Mouse (Mus musculus): Measurements from ENCODE around the gene Aoc2. TPM values are rescaled to one million over a fixed set of nuclear protein-coding genes. Genes with fewer than 3 reads are reported as not detected.

The Aoc2 gene
- polyA plus RNA-seq, 1 experiment from 2014 or later: 0.39 TPM

DNA sequence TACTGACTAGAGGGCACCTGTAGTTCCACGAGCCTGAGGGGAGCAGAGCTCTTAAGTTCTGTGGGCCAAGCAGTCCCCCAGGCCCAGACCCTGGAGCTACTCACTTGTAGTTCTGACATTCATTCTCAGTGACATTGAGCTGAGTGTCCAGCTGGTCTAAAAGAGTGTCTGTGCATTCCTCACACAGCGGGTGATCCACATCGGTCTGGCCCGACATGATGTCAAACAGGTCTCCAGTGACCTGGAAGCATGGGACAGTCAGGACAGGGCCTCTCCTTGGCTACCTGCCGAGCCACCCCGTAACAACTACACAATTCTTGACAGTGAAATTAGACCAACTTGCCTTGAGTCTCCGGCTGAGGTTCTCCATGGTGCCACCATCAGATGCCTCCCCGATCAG is 29.7 kb upstream of the Aoc2 start:
- H3K36me3 ChIP-seq (ENCODE audit: control insufficient read depth, insufficient read depth, low read length): peaks cover 27% of the 10 kb centered on the region

DNA sequence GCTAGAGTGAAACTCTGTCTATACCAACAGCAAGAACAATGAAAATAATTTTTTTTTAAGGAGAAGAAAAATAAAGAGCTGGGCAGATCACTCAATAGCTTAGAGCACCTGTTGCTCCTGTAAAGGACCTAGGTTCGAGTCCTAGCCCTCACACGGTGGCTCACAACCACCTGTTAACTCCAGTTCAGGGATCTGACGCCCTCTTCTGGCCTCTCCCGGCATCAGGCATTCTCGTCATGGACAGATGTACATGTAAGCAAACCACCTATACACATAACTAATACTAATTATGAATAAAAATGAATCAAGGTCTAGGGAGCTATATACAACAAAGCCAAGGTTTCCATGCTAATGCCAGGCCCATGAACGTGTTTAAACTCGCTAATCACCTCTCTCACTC is 24.0 kb upstream of the Aoc2 start:
- H3K9me3 ChIP-seq (ENCODE audit: control insufficient read depth, low read length): no peaks in the 10 kb centered on the region
- H3K9ac ChIP-seq (ENCODE audit: low read length): peak overlapping the region; percentile 89; the same call in 1 of the 2 replicates
- DNase-seq (ENCODE audit: low spot score) (no peak), ATAC-seq (ENCODE audit: low FRiP score, low TSS enrichment) (no peak)
- H3K27ac ChIP-seq (replicated peaks): no peak overlapping the region
- H3K4me2 ChIP-seq (replicated peaks; ENCODE audit: low read depth): peak overlapping the region; percentile 97
- peak overlapping the region; percentile 89 for H3K4me3 ChIP-seq (ENCODE audit: low read depth, low read length)
- peaks cover 7% of the 10 kb centered on the region; the same call in 1 of the 2 replicates for H3K4me1 ChIP-seq (replicated peaks; ENCODE audit: control insufficient read depth, insufficient read depth)
- H3K36me3 ChIP-seq (ENCODE audit: control insufficient read depth, insufficient read depth, low read length): peaks cover 4% of the 10 kb centered on the region; the same call in 1 of the 2 replicates
- no peaks in the 10 kb centered on the region for H3K27me3 ChIP-seq (ENCODE audit: control insufficient read depth, insufficient read depth, low read length)
- TF ChIP-seq CTCF (IDR thresholded peaks at IDR 0.05; ENCODE audit: low read depth) (peak; percentile 56), EP300 (optimal IDR thresholded peaks at IDR 0.05) (no peak)
- 59% methylated on average over 7 of the region's 7 CpGs for WGBS

More for the DNA sequence above, 29.7 kb upstream of the Aoc2 start:
- Histone ChIP-seq H3K4me3 (ENCODE audit: low read depth, low read length) (no peak overlapping the region), H3K9me3 (ENCODE audit: control insufficient read depth, low read length) (no peaks in the 10 kb centered on the region), H3K9ac (ENCODE audit: low read length) (no peak overlapping the region), H3K4me1 (replicated peaks; ENCODE audit: control insufficient read depth, insufficient read depth) (no peaks in the 10 kb centered on the region), H3K27ac (replicated peaks) (no peak overlapping the region), H3K27me3 (ENCODE audit: control insufficient read depth, insufficient read depth, low read length) (no peaks in the 10 kb centered on the region), H3K4me2 (replicated peaks; ENCODE audit: low read depth) (no peak overlapping the region)
- ATAC-seq (ENCODE audit: low FRiP score, low TSS enrichment): no peak
- TF ChIP-seq EP300 (optimal IDR thresholded peaks at IDR 0.05) (no peak), CTCF (IDR thresholded peaks at IDR 0.05; ENCODE audit: low read depth) (no peak)
- WGBS: 95% methylated on average over 8 of the region's 8 CpGs
- no peak for DNase-seq (ENCODE audit: low spot score)

DNA sequence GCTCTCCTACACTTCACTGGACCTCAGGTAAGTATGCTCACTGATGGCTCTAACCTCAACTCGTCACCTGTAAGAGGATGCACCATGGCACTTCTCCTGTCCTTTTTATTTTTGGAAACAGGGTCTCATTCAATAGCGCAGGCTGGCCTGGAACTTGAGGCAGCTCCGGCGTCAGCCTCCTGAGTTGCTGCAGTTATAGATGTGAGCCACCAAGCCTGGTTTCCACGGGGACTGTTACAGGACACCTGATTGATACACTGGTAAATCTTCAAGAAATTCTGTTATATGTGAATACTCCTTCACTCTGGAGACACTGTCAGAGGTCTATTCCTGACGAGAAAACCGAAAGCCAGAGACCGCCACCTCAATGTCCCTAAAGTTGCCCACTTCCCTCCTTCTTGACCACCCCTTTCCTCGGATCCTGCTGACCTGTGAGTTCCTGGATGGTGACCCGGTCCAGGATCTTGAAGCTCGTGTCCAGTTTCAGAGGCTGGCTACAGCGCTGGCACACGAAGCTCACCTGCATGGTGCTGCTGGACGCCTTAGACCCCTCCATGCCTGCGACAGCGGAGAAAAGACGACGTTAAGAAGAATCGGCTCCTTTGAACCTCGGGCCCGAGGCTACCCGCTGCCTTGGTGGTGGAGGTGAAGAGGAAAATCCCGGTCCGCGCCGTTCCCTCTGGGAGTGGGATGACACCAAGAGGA is 23.4 kb upstream of the Aoc2 start:
- DNase-seq (ENCODE audit: low spot score) (no peak), ATAC-seq (ENCODE audit: low FRiP score, low TSS enrichment) (peak; percentile 11; the same call in 1 of the 2 replicates)
- H3K4me1 ChIP-seq (replicated peaks; ENCODE audit: control insufficient read depth, insufficient read depth): peaks cover 7% of the 10 kb centered on the region; the same call in 1 of the 2 replicates
- H3K4me3 ChIP-seq (ENCODE audit: low read depth, low read length): peak overlapping the region; percentile 89
- H3K9me3 ChIP-seq (ENCODE audit: control insufficient read depth, low read length): no peaks in the 10 kb centered on the region
- TF ChIP-seq EP300 (optimal IDR thresholded peaks at IDR 0.05): no peak
- no peak for TF ChIP-seq CTCF (IDR thresholded peaks at IDR 0.05; ENCODE audit: low read depth)
- WGBS: 11% methylated on average over 26 of the region's 26 CpGs
- peak overlapping the region; percentile 89 for H3K9ac ChIP-seq (ENCODE audit: low read length)
- no peaks in the 10 kb centered on the region for H3K27me3 ChIP-seq (ENCODE audit: control insufficient read depth, insufficient read depth, low read length)
- peak overlapping the region; percentile 97 for H3K4me2 ChIP-seq (replicated peaks; ENCODE audit: low read depth)
- peak overlapping the region; percentile 74 for H3K27ac ChIP-seq (replicated peaks)
- H3K36me3 ChIP-seq (ENCODE audit: control insufficient read depth, insufficient read depth, low read length): peaks cover 4% of the 10 kb centered on the region; the same call in 1 of the 2 replicates

DNA sequence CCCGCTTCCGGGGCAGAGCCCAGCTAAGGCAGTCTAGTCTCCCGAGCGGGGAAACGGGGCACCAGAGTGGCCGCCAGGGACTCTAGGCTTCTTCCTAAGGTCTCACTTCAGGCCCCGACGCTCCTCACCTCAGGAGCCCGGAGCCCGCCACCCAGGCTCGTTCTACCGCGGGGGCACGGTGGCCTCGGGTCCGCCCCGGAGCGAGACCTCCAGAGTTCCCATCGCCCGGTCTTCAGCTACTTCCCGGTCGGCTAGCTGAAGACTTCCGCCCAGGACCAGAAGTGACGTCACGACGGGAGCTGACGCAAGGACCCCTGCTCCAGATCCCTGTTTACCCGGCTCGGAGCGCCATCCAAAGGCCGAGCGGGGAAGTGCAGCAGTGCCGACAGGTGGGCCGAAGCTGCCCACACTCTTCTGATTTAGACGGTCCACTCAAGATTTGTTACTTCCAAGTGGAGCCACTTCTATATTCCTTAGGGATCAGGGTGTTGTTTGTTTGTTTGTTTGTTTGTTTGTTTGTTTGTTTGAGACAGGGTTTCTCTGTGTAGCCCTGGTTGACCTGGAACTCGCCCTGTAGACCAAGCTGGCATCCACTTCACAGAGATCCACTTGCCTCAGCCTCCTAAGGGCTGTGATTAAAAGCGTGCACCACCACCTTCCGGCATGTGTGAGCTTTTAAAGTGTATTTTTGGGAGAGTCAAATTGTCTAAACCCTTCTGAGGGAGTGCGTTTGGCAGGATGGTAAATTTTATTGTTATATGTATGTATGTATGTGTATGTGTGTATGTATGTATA is 22.7 kb upstream of the Aoc2 start, which contains the start of gene Becn1:
Becn1 (minus strand) TSS at position 283 of the 795 bp plus-strand sequence.
- Histone ChIP-seq H3K9ac (ENCODE audit: low read length) (peak within 1 kb of the TSS; percentile 89), H3K27me3 (ENCODE audit: control insufficient read depth, insufficient read depth, low read length) (no peaks in the 10 kb centered on the region), H3K4me1 (replicated peaks; ENCODE audit: control insufficient read depth, insufficient read depth) (peaks cover 7% of the 10 kb centered on the region; the same call in 1 of the 2 replicates), H3K36me3 (ENCODE audit: control insufficient read depth, insufficient read depth, low read length) (peaks cover 4% of the 10 kb centered on the region; the same call in 1 of the 2 replicates), H3K4me2 (replicated peaks; ENCODE audit: low read depth) (peak within 1 kb of the TSS; percentile 97), H3K27ac (replicated peaks) (peak within 1 kb of the TSS; percentile 74), H3K9me3 (ENCODE audit: control insufficient read depth, low read length) (no peaks in the 10 kb centered on the region), H3K4me3 (ENCODE audit: low read depth, low read length) (peak within 1 kb of the TSS; percentile 89)
- TF ChIP-seq EP300 (optimal IDR thresholded peaks at IDR 0.05) (no peak), CTCF (IDR thresholded peaks at IDR 0.05; ENCODE audit: low read depth) (peak; percentile 99)
- DNase-seq (ENCODE audit: low spot score) (peak; percentile 97), ATAC-seq (ENCODE audit: low FRiP score, low TSS enrichment) (peak; percentile 93)
- 6% methylated on average over 39 of the region's 39 CpGs for WGBS

DNA sequence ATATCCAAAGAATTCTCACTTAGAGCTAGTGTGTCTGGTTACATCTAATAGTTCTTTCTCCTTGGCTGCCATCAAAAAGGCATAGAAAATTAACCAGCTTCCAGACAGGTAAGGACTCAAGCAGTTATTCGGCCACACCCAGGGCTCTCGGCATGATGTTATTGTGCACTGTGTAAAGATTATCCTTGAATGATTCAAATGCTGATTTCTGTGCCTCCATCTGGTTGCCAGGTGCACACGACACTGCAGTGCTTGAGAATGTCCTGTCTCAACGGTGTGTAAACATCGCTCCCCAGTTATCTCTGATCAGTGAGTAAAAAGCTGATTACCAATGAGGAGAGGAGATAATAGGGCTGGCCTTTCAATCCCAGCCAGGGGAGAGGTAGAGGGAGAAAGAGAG is 17.1 kb upstream of the Aoc2 start:
- DNase-seq (ENCODE audit: low spot score) (no peak), ATAC-seq (ENCODE audit: low FRiP score, low TSS enrichment) (peak; percentile 47; the same call in 1 of the 2 replicates)
- Histone ChIP-seq H3K4me3 (ENCODE audit: low read depth, low read length) (no peak overlapping the region), H3K27me3 (ENCODE audit: control insufficient read depth, insufficient read depth, low read length) (no peaks in the 10 kb centered on the region), H3K9me3 (ENCODE audit: control insufficient read depth, low read length) (no peaks in the 10 kb centered on the region), H3K4me1 (replicated peaks; ENCODE audit: control insufficient read depth, insufficient read depth) (no peaks in the 10 kb centered on the region), H3K4me2 (replicated peaks; ENCODE audit: low read depth) (no peak overlapping the region), H3K9ac (ENCODE audit: low read length) (no peak overlapping the region), H3K27ac (replicated peaks) (no peak overlapping the region), H3K36me3 (ENCODE audit: control insufficient read depth, insufficient read depth, low read length) (no peaks in the 10 kb centered on the region)
- WGBS: 22% methylated on average over 5 of the region's 5 CpGs
- TF ChIP-seq EP300 (optimal IDR thresholded peaks at IDR 0.05): no peak
- no peak for TF ChIP-seq CTCF (IDR thresholded peaks at IDR 0.05; ENCODE audit: low read depth)
